Mouse (Mus musculus) heart, adult 11 months (tissue): ENCODE data around the gene Commd1.

ENCODE experiments used
- DNase-seq: peaks from one replicate; pipeline ENCODE4 v3.0.0; 2022

Commd1 gene

GRCm38 (mm10) chr11:22981984-22982757 lies at the start of gene Commd1, which contains the start of gene Gm28048:
Gene Commd1 (minus strand): TSS chr11:22982382.
Gene Gm28048 (minus strand): TSS chr11:22982090.
- peak; percentile 99 for DNase-seq

GRCm38 (mm10) chr11:23029399-23029798 lies 47.2 kb upstream of the Commd1 start:
- no peak for DNase-seq

GRCm38 (mm10) chr11:23028957-23029356 lies 46.8 kb upstream of the Commd1 start:
- DNase-seq: no peak

GRCm38 (mm10) chr11:23024169-23024568 lies 42.0 kb upstream of the Commd1 start:
- DNase-seq: no peak

GRCm38 (mm10) chr11:23023155-23023554 lies 41.0 kb upstream of the Commd1 start:
- no peak for DNase-seq

- peak; percentile 90 for DNase-seq
Measured at GRCm38 (mm10) chr11:23020841-23021240, 38.7 kb upstream of the Commd1 start.

- DNase-seq: peak; percentile 90
Measured at GRCm38 (mm10) chr11:23020116-23020770, 38.1 kb upstream of the Commd1 start.

- no peak for DNase-seq
Measured at GRCm38 (mm10) chr11:23017943-23018342, 35.8 kb upstream of the Commd1 start.

- peak; percentile 76 for DNase-seq
Measured at GRCm38 (mm10) chr11:23014996-23015395, 32.8 kb upstream of the Commd1 start.

- DNase-seq: peak; percentile 66
Measured at GRCm38 (mm10) chr11:23013580-23014294, 31.6 kb upstream of the Commd1 start.

- DNase-seq: peak; percentile 53
Measured at GRCm38 (mm10) chr11:23013096-23013495, 30.9 kb upstream of the Commd1 start.

GRCm38 (mm10) chr11:23008824-23009200 lies 26.6 kb upstream of the Commd1 start:
- DNase-seq: peak; percentile 50

- peak; percentile 99 for DNase-seq
Measured at GRCm38 (mm10) chr11:23008181-23008823, 26.1 kb upstream of the Commd1 start.

- DNase-seq: peak; percentile 99
Measured at GRCm38 (mm10) chr11:23007481-23008180, 25.4 kb upstream of the Commd1 start, which contains the start of gene Fam161a. Gene Fam161a (plus strand): TSS chr11:23007531.

GRCm38 (mm10) chr11:23007166-23007480 lies 24.9 kb upstream of the Commd1 start:
- DNase-seq: no peak

GRCm38 (mm10) chr11:23005276-23005675 lies 23.1 kb upstream of the Commd1 start:
- peak; percentile 42 for DNase-seq

- no peak for DNase-seq
Measured at GRCm38 (mm10) chr11:22998308-22998707, 16.1 kb upstream of the Commd1 start.

- DNase-seq: peak; percentile 55
Measured at GRCm38 (mm10) chr11:22995461-22995860, 13.3 kb upstream of the Commd1 start.

GRCm38 (mm10) chr11:22994271-22994670 lies 12.1 kb upstream of the Commd1 start:
- DNase-seq: peak; percentile 81

GRCm38 (mm10) chr11:22991218-22991835 lies 9.1 kb upstream of the Commd1 start:
- peak; percentile 76 for DNase-seq

- DNase-seq: peak; percentile 99
Measured at GRCm38 (mm10) chr11:22990393-22991126, 8.4 kb upstream of the Commd1 start, which contains the start of gene Cct4. Gene Cct4 (plus strand): TSS chr11:22990519.
